Mouse (Mus musculus) neural tube, embryonic 11.5 days (tissue): ENCODE data around the gene Ptma. TPM values are rescaled to one million over a fixed set of nuclear protein-coding genes. Genes with fewer than 3 reads are reported as not detected.

ENCODE experiments used
- ATAC-seq: fragments of 200-750 bp; cut with Nextera tagmentation; 2 replicates; pipeline ENCODE4 v1.8.0; 2017; ENCODE audit warnings: moderate number of reproducible peaks, mild to moderate bottlenecking, moderate TSS enrichment, moderate library complexity; ENCODE audit not compliant: insufficient read depth, low FRiP score, low TSS enrichment
- DNase-seq: peaks from one replicate; pipeline ENCODE4 v3.0.0-alpha.2; 2015; ENCODE audit warnings: low spot score
- H3K27ac ChIP-seq: fragments of 300-500 bp; sonication (generic); 2 replicates; pipeline ENCODE4 v1.5.1; 2014; ENCODE audit warnings: low read depth, mild to moderate bottlenecking, low read length
- H3K27me3 ChIP-seq: fragments of 300-500 bp; sonication (generic); 2 replicates; pipeline ENCODE4 v1.6.1; 2014; ENCODE audit warnings: mild to moderate bottlenecking, low read length, mixed read lengths; ENCODE audit not compliant: control insufficient read depth, insufficient read depth
- H3K36me3 ChIP-seq: fragments of 300-500 bp; sonication (generic); 2 replicates; pipeline ENCODE4 v1.6.1; 2014; ENCODE audit warnings: mild to moderate bottlenecking, low read length, moderate library complexity, mixed read lengths; ENCODE audit not compliant: control insufficient read depth, insufficient read depth
- H3K4me1 ChIP-seq: fragments of 300-500 bp; sonication (generic); 2 replicates; pipeline ENCODE4 v1.6.1; 2014; ENCODE audit warnings: low read length, mixed read lengths; ENCODE audit not compliant: control insufficient read depth, insufficient read depth
- H3K4me2 ChIP-seq: fragments of 300-500 bp; sonication (generic); 2 replicates; pipeline ENCODE4 v1.6.1; 2014; ENCODE audit warnings: low read depth, mild to moderate bottlenecking, moderate library complexity
- H3K4me3 ChIP-seq: fragments of 300-500 bp; sonication (generic); 2 replicates; pipeline ENCODE4 v1.5.1; 2014; ENCODE audit warnings: low read depth, low read length
- H3K9ac ChIP-seq: fragments of 300-500 bp; sonication (generic); 2 replicates; pipeline ENCODE4 v1.6.1; 2014; ENCODE audit warnings: mild to moderate bottlenecking, low read length
- H3K9me3 ChIP-seq: fragments of 300-500 bp; sonication (generic); 2 replicates; pipeline ENCODE4 v1.6.1; 2016; ENCODE audit warnings: low read length; ENCODE audit not compliant: control insufficient read depth
- WGBS: fragments of 180-500 bp; shearing (Covaris S2); extraction: QIAGEN DNeasy Blood & Tissue Kit; methylation state at CpG from one replicate; pipeline ENCODE4 v1.1.7; 2014; 5-methylcytosine and 5-hydroxymethylcytosine counted together
- polyA plus RNA-seq: library from polyadenylated mRNA; unstranded; fragments of >200 nt; fragmentation: Nextera tagmentation; extraction: Ambion mirVana; gene quantifications from 2 replicates; pipeline ENCODE4 v1.2.1, GENCODE M21; 2014

Ptma gene
- polyA plus RNA-seq, 1 experiment from 2014 or later, result 2,926 TPM

DNA sequence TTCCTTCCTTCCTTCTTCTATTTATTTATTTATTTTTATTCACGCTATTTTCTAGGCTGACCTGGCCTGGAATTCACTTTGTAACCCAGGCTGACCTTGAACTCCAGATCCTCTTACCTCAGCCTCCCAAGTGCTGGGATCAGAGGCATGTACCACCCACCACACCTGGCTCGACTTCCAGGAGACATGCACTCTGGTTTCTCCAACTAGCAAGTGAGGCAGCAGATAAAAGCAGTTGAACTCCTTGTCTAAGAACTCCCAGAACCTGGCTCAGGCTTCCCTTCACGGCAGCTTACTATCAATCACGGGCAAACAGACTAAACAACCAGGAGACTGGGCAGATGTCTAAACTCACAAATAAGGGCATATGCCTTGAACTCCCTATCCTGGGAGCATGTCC lies 25.8 kb upstream of the Ptma start:
- no peak overlapping the region for H3K9ac ChIP-seq
- 80% methylated on average over 4 of the region's 4 CpGs for WGBS
- DNase-seq (no peak), ATAC-seq (no peak)
- H3K36me3 ChIP-seq, result no peaks in the 10 kb centered on the region
- H3K27ac ChIP-seq, result no peak overlapping the region
- no peak overlapping the region for H3K4me3 ChIP-seq
- H3K27me3 ChIP-seq, result no peaks in the 10 kb centered on the region
- no peak overlapping the region for H3K4me2 ChIP-seq
- H3K9me3 ChIP-seq, result no peaks in the 10 kb centered on the region
- peaks cover 30% of the 10 kb centered on the region for H3K4me1 ChIP-seq

- WGBS, result 38% methylated on average over 6 of the region's 6 CpGs
- Histone ChIP-seq H3K27me3 (no peaks in the 10 kb centered on the region), H3K36me3 (no peaks in the 10 kb centered on the region), H3K9me3 (no peaks in the 10 kb centered on the region), H3K4me2 (no peak overlapping the region), H3K9ac (no peak overlapping the region), H3K4me1 (peaks cover 32% of the 10 kb centered on the region), H3K4me3 (no peak overlapping the region), H3K27ac (no peak overlapping the region)
- ATAC-seq, result no peak
- DNase-seq, result peak; percentile 72
Measured at GRCm38 (mm10) chr1:86501114-86501532, 25.4 kb upstream of the Ptma start.

- ATAC-seq (no peak), DNase-seq (peak; percentile 91)
- H3K9me3 ChIP-seq, result no peaks in the 10 kb centered on the region
- H3K36me3 ChIP-seq, result no peaks in the 10 kb centered on the region
- no peak overlapping the region for H3K4me2 ChIP-seq
- H3K4me3 ChIP-seq, result no peak overlapping the region
- H3K9ac ChIP-seq, result no peak overlapping the region
- peak overlapping the region; percentile 68; the same call in 1 of the 2 replicates for H3K27ac ChIP-seq
- peaks cover 36% of the 10 kb centered on the region for H3K4me1 ChIP-seq
- WGBS, result under 1% methylated on average over 4 of the region's 4 CpGs
- H3K27me3 ChIP-seq, result no peaks in the 10 kb centered on the region
Measured at GRCm38 (mm10) chr1:86501559-86501958, 25.0 kb upstream of the Ptma start.

GRCm38 (mm10) chr1:86502221-86503048 lies 24.1 kb upstream of the Ptma start:
- ATAC-seq (no peak), DNase-seq (peak; percentile 40)
- Histone ChIP-seq H3K27ac (peak overlapping the region; percentile 68), H3K9ac (peak overlapping the region; percentile 45), H3K4me1 (peaks cover 39% of the 10 kb centered on the region), H3K4me3 (no peak overlapping the region), H3K4me2 (no peak overlapping the region; the same call in 1 of the 2 replicates), H3K27me3 (no peaks in the 10 kb centered on the region), H3K36me3 (no peaks in the 10 kb centered on the region), H3K9me3 (no peaks in the 10 kb centered on the region)
- WGBS, result 16% methylated on average over 15 of the region's 17 CpGs

GRCm38 (mm10) chr1:86503165-86503747 lies 23.3 kb upstream of the Ptma start:
- H3K4me2 ChIP-seq, result peak overlapping the region; percentile 59
- ATAC-seq, result peak; percentile 3; the same call in 1 of the 2 replicates

GRCm38 (mm10) chr1:86503906-86504696 lies 22.4 kb upstream of the Ptma start:
- H3K27ac ChIP-seq, result peak overlapping the region; percentile 95
- peaks cover 36% of the 10 kb centered on the region for H3K4me1 ChIP-seq
- peak; percentile 97 for DNase-seq
- peak overlapping the region; percentile 87 for H3K9ac ChIP-seq
- H3K4me2 ChIP-seq, result peak overlapping the region; percentile 59
- no peaks in the 10 kb centered on the region for H3K9me3 ChIP-seq
- peak overlapping the region; percentile 31 for H3K4me3 ChIP-seq
- under 1% methylated on average over 56 of the region's 64 CpGs for WGBS
- peak; percentile 88 for ATAC-seq
- H3K36me3 ChIP-seq, result no peaks in the 10 kb centered on the region
- no peaks in the 10 kb centered on the region for H3K27me3 ChIP-seq

More at GRCm38 (mm10) chr1:86503165-86503747, 23.3 kb upstream of the Ptma start:
- peak overlapping the region; percentile 31 for H3K4me3 ChIP-seq
- H3K4me1 ChIP-seq, result peaks cover 39% of the 10 kb centered on the region
- H3K27ac ChIP-seq, result peak overlapping the region; percentile 95
- WGBS, result 8% methylated on average over 16 of the region's 16 CpGs
- peak; percentile 73 for DNase-seq
- no peaks in the 10 kb centered on the region for H3K9me3 ChIP-seq
- H3K36me3 ChIP-seq, result no peaks in the 10 kb centered on the region
- no peaks in the 10 kb centered on the region for H3K27me3 ChIP-seq
- H3K9ac ChIP-seq, result peak overlapping the region; percentile 87

GRCm38 (mm10) chr1:86504697-86505421 lies 21.7 kb upstream of the Ptma start:
- Histone ChIP-seq H3K4me1 (peaks cover 42% of the 10 kb centered on the region), H3K27me3 (no peaks in the 10 kb centered on the region), H3K27ac (peak overlapping the region; percentile 95), H3K9me3 (no peaks in the 10 kb centered on the region), H3K9ac (peak overlapping the region; percentile 87), H3K4me2 (peak overlapping the region; percentile 59), H3K36me3 (no peaks in the 10 kb centered on the region), H3K4me3 (peak overlapping the region; percentile 31)
- 15% methylated on average over 19 of the region's 19 CpGs for WGBS
- ATAC-seq (no peak), DNase-seq (peak; percentile 24)

- H3K4me2 ChIP-seq, result no peak overlapping the region
- DNase-seq (peak; percentile 47), ATAC-seq (no peak)
- no peak overlapping the region for H3K4me3 ChIP-seq
- peak overlapping the region; percentile 95 for H3K27ac ChIP-seq
- peaks cover 42% of the 10 kb centered on the region for H3K4me1 ChIP-seq
- no peaks in the 10 kb centered on the region for H3K27me3 ChIP-seq
- no peaks in the 10 kb centered on the region for H3K36me3 ChIP-seq
- H3K9ac ChIP-seq, result peak overlapping the region; percentile 87; the same call in 1 of the 2 replicates
- H3K9me3 ChIP-seq, result no peaks in the 10 kb centered on the region
- WGBS, result 46% methylated on average over 1 of the region's 1 CpGs
Measured at GRCm38 (mm10) chr1:86505461-86505860, 21.1 kb upstream of the Ptma start.
